ENCODE assay signal across 28 mouse cellular contexts in genomic region chr14:54954474-54954873, GRCm38 (mm10). TPM values are rescaled to one million over a fixed set of nuclear protein-coding genes. Genes with fewer than 3 reads are reported as not detected.
DNase-seq lines count a peak whose midpoint lies in the region; ATAC-seq lines count a peak whose summit lies in the region.
"Had no signal": no experiment of that assay in that cellular context is flagged by ENCODE, and none has a peak within 500 bp of the region (broad histone marks: within the 10 kb centered on the region; RNA-seq: fewer than 3 reads in every experiment).

No protein-coding gene starts in this region.

- H3K4me2 ChIP-seq in heart, embryonic 11.5 days: no peak overlapping the region
- H3K4me2 ChIP-seq in heart, embryonic 13.5 days: no peak overlapping the region
- H3K4me2 ChIP-seq: embryonic facial prominence, embryonic 13.5 days; embryonic facial prominence, embryonic 15.5 days; forebrain, embryonic 12.5 days had no signal

- 76% methylated on average over 3 of the region's 3 CpGs for WGBS in heart, embryonic 11.5 days (ENCODE audit: insufficient replicate concordance)
- 52% methylated on average over 3 of the region's 3 CpGs for WGBS in heart, embryonic 13.5 days

- H3K4me1 ChIP-seq in heart, embryonic 11.5 days (ENCODE audit: control insufficient read depth, insufficient read depth, low read length): no peaks in the 10 kb centered on the region
- peaks cover 42% of the 10 kb centered on the region for H3K4me1 ChIP-seq in heart, embryonic 13.5 days
- H3K4me1 ChIP-seq: embryonic facial prominence, embryonic 13.5 days; embryonic facial prominence, embryonic 15.5 days; forebrain, embryonic 10.5 days; forebrain, embryonic 12.5 days had no signal

- DNase-seq in heart, adult 11 months: no peak
- DNase-seq in heart, postnatal 4 days: no peak
- DNase-seq: adrenal gland, adult 2 months; adrenal gland, postnatal 10 days; adrenal gland, postnatal 25 days; cerebellum, adult 11 months; cerebellum, adult 18-20 months; cerebellum, adult 8-10 months; cerebellum, adult 9-11 months; cerebellum, postnatal 14 days; cerebellum, postnatal 36 days; embryo, embryonic 11 days had no signal

- peak overlapping the region; percentile 37; the same call in 1 of the 2 replicates for H3K27ac ChIP-seq in heart, embryonic 11.5 days (ENCODE audit: low read depth, low read length)
- no peak overlapping the region for H3K27ac ChIP-seq in heart, embryonic 13.5 days (replicated peaks)
- H3K27ac ChIP-seq: embryonic facial prominence, embryonic 13.5 days; embryonic facial prominence, embryonic 15.5 days; forebrain, embryonic 10.5 days; forebrain, embryonic 12.5 days had no signal

- ATAC-seq in heart, embryonic 11.5 days (replicated peaks; ENCODE audit: insufficient number of reproducible peaks, low FRiP score, low TSS enrichment): no peak
- no peak for ATAC-seq in heart, embryonic 13.5 days (ENCODE audit: extremely low read depth, insufficient number of reproducible peaks, low FRiP score, low TSS enrichment)
- ATAC-seq: forebrain, embryonic 14.5 days; forebrain, embryonic 16.5 days had no signal

- no peak overlapping the region for H3K9ac ChIP-seq in heart, embryonic 11.5 days (ENCODE audit: low read depth, low read length)
- peak overlapping the region; percentile 60; the same call in 1 of the 2 replicates for H3K9ac ChIP-seq in heart, embryonic 13.5 days
- H3K9ac ChIP-seq: embryonic facial prominence, embryonic 13.5 days; embryonic facial prominence, embryonic 15.5 days; forebrain, embryonic 12.5 days had no signal

- H3K27me3 ChIP-seq in heart, embryonic 11.5 days (ENCODE audit: control insufficient read depth, insufficient read depth, low read length): no peaks in the 10 kb centered on the region
- H3K27me3 ChIP-seq in heart, embryonic 13.5 days (replicated peaks): peaks cover 12% of the 10 kb centered on the region; the same call in 1 of the 2 replicates
- H3K27me3 ChIP-seq: embryonic facial prominence, embryonic 13.5 days; embryonic facial prominence, embryonic 15.5 days; forebrain, embryonic 12.5 days had no signal

- no peak overlapping the region for H3K4me3 ChIP-seq in heart, embryonic 11.5 days (ENCODE audit: low read depth, low read length)
- H3K4me3 ChIP-seq in heart, embryonic 13.5 days: no peak overlapping the region
- H3K4me3 ChIP-seq: embryonic facial prominence, embryonic 13.5 days; embryonic facial prominence, embryonic 15.5 days; erythroblast, embryonic 14.5 days; forebrain, embryonic 10.5 days; forebrain, embryonic 12.5 days had no signal

- peaks cover 6% of the 10 kb centered on the region; the same call in 1 of the 2 replicates for H3K36me3 ChIP-seq in heart, embryonic 11.5 days (ENCODE audit: control insufficient read depth, insufficient read depth, low read length)
- peaks cover 96% of the 10 kb centered on the region for H3K36me3 ChIP-seq in heart, embryonic 13.5 days
- H3K36me3 ChIP-seq: embryonic facial prominence, embryonic 13.5 days; embryonic facial prominence, embryonic 15.5 days; forebrain, embryonic 10.5 days; forebrain, embryonic 12.5 days had no signal

- no peaks in the 10 kb centered on the region for H3K9me3 ChIP-seq in heart, embryonic 11.5 days (replicated peaks; ENCODE audit: control insufficient read depth, low read length)
- no peaks in the 10 kb centered on the region for H3K9me3 ChIP-seq in heart, embryonic 13.5 days
- H3K9me3 ChIP-seq: embryonic facial prominence, embryonic 13.5 days; embryonic facial prominence, embryonic 15.5 days; forebrain, embryonic 10.5 days; forebrain, embryonic 12.5 days had no signal

RNA-seq across cellular contexts. Expression of gene Myh6, which starts 12.3 kb away (rescaled TPM):
- 2,306 and 2,903 TPM in 2 replicates for polyA plus RNA-seq in heart, embryonic 11.5 days (2014; fragmentation: Nextera tagmentation; extraction: Ambion mirVana)
- polyA plus RNA-seq in heart, embryonic 13.5 days (2015; fragmentation: Nextera tagmentation; extraction: Ambion mirVana): 1,796 and 1,858 TPM in 2 replicates
- total RNA-seq in heart, postnatal 4 days (2021): over 10,000 TPM; 15,879 to 17,172 TPM
- total RNA-seq: adrenal gland, adult 2 months; adrenal gland, postnatal 25 days; common myeloid progenitor, adult 5-6 weeks; MEL had no signal
- polyA plus RNA-seq: adrenal gland, adult 2 months; erythroblast, embryonic 14.5 days had no signal

RNA-seq across cellular contexts. Expression of gene Cmtm5, which starts 18.4 kb away (rescaled TPM):
- 0.49 and 0.90 TPM in 2 replicates for polyA plus RNA-seq in heart, embryonic 11.5 days (2014; fragmentation: Nextera tagmentation; extraction: Ambion mirVana)
- 0.49 and 0.98 TPM in 2 replicates for polyA plus RNA-seq in heart, embryonic 13.5 days (2015; fragmentation: Nextera tagmentation; extraction: Ambion mirVana)
- under 1 TPM in 1 of 2 experiments, not detected in 1; 0.33 TPM for total RNA-seq in heart, postnatal 4 days (2021)
- total RNA-seq: common myeloid progenitor, adult 5-6 weeks; ES-E14; MEL had no signal
- polyA plus RNA-seq: C2C12; erythroblast, embryonic 14.5 days had no signal

RNA-seq across cellular contexts. Expression of gene Il25, which starts 22.0 kb away (rescaled TPM):
- not detected in 2 replicates for polyA plus RNA-seq in heart, embryonic 11.5 days (2014; fragmentation: Nextera tagmentation; extraction: Ambion mirVana)
- not detected in 2 replicates for polyA plus RNA-seq in heart, embryonic 13.5 days (2015; fragmentation: Nextera tagmentation; extraction: Ambion mirVana)
- total RNA-seq in heart, postnatal 4 days (2021): not detected
- total RNA-seq: adrenal gland, adult 2 months; adrenal gland, postnatal 10 days; adrenal gland, postnatal 25 days; adrenal gland, postnatal 4 days; common myeloid progenitor, adult 5-6 weeks; MEL had no signal
- polyA plus RNA-seq: C2C12; embryonic facial prominence, embryonic 11.5 days; embryonic facial prominence, embryonic 13.5 days; erythroblast, embryonic 14.5 days; forebrain, embryonic 10.5 days; forebrain, embryonic 12.5 days had no signal

RNA-seq across cellular contexts. Expression of gene Gm17428, which starts 22.3 kb away (rescaled TPM):
- not detected in 2 replicates for polyA plus RNA-seq in heart, embryonic 11.5 days (2014; fragmentation: Nextera tagmentation; extraction: Ambion mirVana)
- polyA plus RNA-seq in heart, embryonic 13.5 days (2015; fragmentation: Nextera tagmentation; extraction: Ambion mirVana): not detected in 2 replicates
- not detected for total RNA-seq in heart, postnatal 4 days (2021)
- total RNA-seq: adrenal gland, adult 2 months; adrenal gland, postnatal 10 days; adrenal gland, postnatal 25 days; adrenal gland, postnatal 4 days; common myeloid progenitor, adult 5-6 weeks; ES-E14; MEL had no signal
- polyA plus RNA-seq: adrenal gland, adult 2 months; brain, embryonic 14.5 days; C2C12; embryonic facial prominence, embryonic 11.5 days; embryonic facial prominence, embryonic 13.5 days; embryonic facial prominence, embryonic 15.5 days; erythroblast, embryonic 14.5 days; forebrain, embryonic 10.5 days; forebrain, embryonic 12.5 days; forebrain, embryonic 14.5 days; forebrain, embryonic 16.5 days had no signal

RNA-seq across cellular contexts. Expression of gene Efs, which starts 28.5 kb away (rescaled TPM):
- polyA plus RNA-seq in heart, embryonic 11.5 days (2014; fragmentation: Nextera tagmentation; extraction: Ambion mirVana): 11.0 and 12.7 TPM in 2 replicates
- 13.3 and 13.9 TPM in 2 replicates for polyA plus RNA-seq in heart, embryonic 13.5 days (2015; fragmentation: Nextera tagmentation; extraction: Ambion mirVana)
- 10 to 100 TPM; 10.5 to 10.9 TPM for total RNA-seq in heart, postnatal 4 days (2021)
- total RNA-seq: common myeloid progenitor, adult 5-6 weeks; MEL had no signal
- polyA plus RNA-seq: erythroblast, embryonic 14.5 days had no signal
